In the genomic region with DNA sequence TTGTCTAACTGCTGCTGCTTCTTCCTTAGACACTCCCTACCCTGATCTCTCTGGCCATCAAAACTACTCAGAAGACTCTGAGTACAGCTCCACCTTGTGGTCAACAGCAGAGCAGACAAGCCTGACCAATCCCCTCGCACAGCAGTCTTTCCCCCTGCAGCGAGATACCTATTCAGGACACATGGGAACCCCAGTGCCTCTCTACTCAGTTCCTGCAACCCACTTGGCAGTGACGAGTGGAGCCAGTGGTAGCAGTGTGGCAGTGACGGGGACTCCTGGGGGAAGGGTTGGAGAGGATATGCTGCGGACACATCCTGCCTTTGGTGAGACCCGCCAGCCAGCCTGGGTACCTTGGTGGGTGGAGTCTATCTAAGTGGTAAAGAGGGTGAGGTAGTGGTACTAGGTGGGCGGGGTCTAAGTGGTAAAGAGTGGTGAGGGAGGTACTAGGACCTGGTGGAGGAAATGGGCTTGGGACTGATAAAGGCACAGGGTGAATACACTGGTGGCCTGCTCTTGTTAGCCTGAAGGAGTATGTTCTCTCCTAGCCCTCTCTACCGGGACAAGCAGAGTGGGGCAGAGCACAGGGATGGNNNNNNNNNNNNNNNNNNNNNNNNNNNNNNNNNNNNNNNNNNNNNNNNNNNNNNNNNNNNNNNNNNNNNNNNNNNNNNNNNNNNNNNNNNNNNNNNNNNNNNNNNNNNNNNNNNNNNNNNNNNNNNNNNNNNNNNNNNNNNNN, we compare ENCODE assay signal across 8 mouse cellular contexts. TPM values are rescaled to one million over a fixed set of nuclear protein-coding genes. Genes with fewer than 3 reads are reported as not detected.
DNase-seq lines count a peak whose midpoint lies in the region; ATAC-seq and TF ChIP-seq lines count a peak whose summit lies in the region.

No protein-coding gene starts in this region.

- no peak overlapping the region for H3K4me2 ChIP-seq in CH12.LX (ENCODE audit: insufficient read depth, low read depth, poor library complexity, severe bottlenecking)
- H3K4me2 ChIP-seq in heart, embryonic 16.5 days (ENCODE audit: low read depth, low read length) = no peak overlapping the region
- 0 out of 2 replicates have a peak overlapping the region, but pooled peaks have one; percentile 19 for H3K4me2 ChIP-seq in limb, embryonic 12.5 days
- peak overlapping the region; percentile 22; the same call in 1 of the 2 replicates for H3K4me2 ChIP-seq in midbrain, embryonic 16.5 days (ENCODE audit: low read length)

- peak; percentile 11 for DNase-seq in 416B (ENCODE audit: low read depth)
- peak; percentile 46 for DNase-seq in CH12.LX (ENCODE audit: extremely low read depth)
- DNase-seq in cerebellum, postnatal 10 days = peak; percentile 55 to 72
- DNase-seq in gastrocnemius, postnatal 10 days = no peak
- DNase-seq in right cerebral cortex, postnatal 4 days = no peak

- peak; percentile 43 to 67; a peak in 3 of 4 replicates for TF ChIP-seq CTCF in CH12.LX (conservative IDR thresholded peaks at IDR 0.05 in 1 of 2, IDR thresholded peaks at IDR 0.05 in 1 of 2; ENCODE audit: low read depth in 2 of 2, low read length in 2 of 2)

- dilution Hi-C loops in CH12.LX (cut with MboI; ENCODE audit: extremely low pct_ligation_motif_present, extremely low pct_unique_long_range_greater_than_20kb, low sequenced_read_pairs) = no loop called here

- WGBS in heart, embryonic 16.5 days = 15% methylated on average over 8 of the region's 8 CpGs
- WGBS in limb, embryonic 12.5 days = 14% methylated on average over 8 of the region's 8 CpGs
- WGBS in midbrain, embryonic 16.5 days = 23% methylated on average over 8 of the region's 8 CpGs

- H3K79me2 ChIP-seq in CH12.LX (replicated peaks; ENCODE audit: control insufficient read depth, extremely low read depth, insufficient read depth, poor library complexity, severe bottlenecking) = no peaks in the 10 kb centered on the region

- ATAC-seq in heart, embryonic 16.5 days (replicated peaks; ENCODE audit: extremely low read depth, insufficient read depth, low FRiP score) = peak; percentile 37; the same call in 1 of the 2 replicates
- ATAC-seq in limb, embryonic 12.5 days (ENCODE audit: insufficient number of reproducible peaks, insufficient read depth, low FRiP score, low TSS enrichment, low read depth) = peak; percentile 42; the same call in 1 of the 2 replicates
- peak; percentile 50; the same call in 1 of the 2 replicates for ATAC-seq in midbrain, embryonic 16.5 days

- H3K4me1 ChIP-seq in CH12.LX (ENCODE audit: control insufficient read depth in 1 of 2, insufficient read depth in 2 of 2) = peaks cover 5 to 12% of the 10 kb centered on the region in 2 experiments; a peak in 3 of 4 replicates
- H3K4me1 ChIP-seq in heart, embryonic 16.5 days (ENCODE audit: control insufficient read depth, insufficient read depth, low read length) = 0 out of 2 replicates have a peak, but pooled peaks cover 2% of the 10 kb centered on the region
- H3K4me1 ChIP-seq in limb, embryonic 12.5 days (replicated peaks) = no peaks in the 10 kb centered on the region
- peaks cover 6% of the 10 kb centered on the region; the same call in 1 of the 2 replicates for H3K4me1 ChIP-seq in midbrain, embryonic 16.5 days (ENCODE audit: control insufficient read depth, insufficient read depth, low read length)

- in situ Hi-C loops in CH12.LX (cut with MboI; ENCODE audit: low pct_ligation_motif_present, low pct_unique_long_range_greater_than_20kb, low sequenced_read_pairs) = loop anchor here (25.0 kb wide), 1 partner anchor 1101 kb away; no protein-coding TSS in a partner anchor

- H3K27me3 ChIP-seq in CH12.LX (replicated peaks) = no peaks in the 10 kb centered on the region
- 0 out of 2 replicates have a peak, but pooled peaks cover 4% of the 10 kb centered on the region for H3K27me3 ChIP-seq in heart, embryonic 16.5 days (ENCODE audit: control insufficient read depth, insufficient read depth, low read length)
- 0 out of 2 replicates have a peak, but pooled peaks cover 17% of the 10 kb centered on the region for H3K27me3 ChIP-seq in limb, embryonic 12.5 days
- H3K27me3 ChIP-seq in midbrain, embryonic 16.5 days (ENCODE audit: control insufficient read depth, insufficient read depth, low read depth, low read length) = no peaks in the 10 kb centered on the region

- no peak overlapping the region for H3K27ac ChIP-seq in CH12.LX (ENCODE audit: insufficient read depth, low read depth)
- H3K27ac ChIP-seq in heart, embryonic 16.5 days (ENCODE audit: low read length) = no peak overlapping the region
- no peak overlapping the region for H3K27ac ChIP-seq in limb, embryonic 12.5 days
- H3K27ac ChIP-seq in midbrain, embryonic 16.5 days (ENCODE audit: low read length) = no peak overlapping the region

- no peak overlapping the region for H3K9ac ChIP-seq in CH12.LX (ENCODE audit: insufficient read depth, low read depth)
- no peak overlapping the region for H3K9ac ChIP-seq in heart, embryonic 16.5 days (ENCODE audit: low read length)
- H3K9ac ChIP-seq in limb, embryonic 12.5 days (replicated peaks) = no peak overlapping the region
- H3K9ac ChIP-seq in midbrain, embryonic 16.5 days (ENCODE audit: low read depth, low read length) = no peak overlapping the region

- no peak for TF ChIP-seq POLR2A in CH12.LX (IDR thresholded peaks at IDR 0.05; ENCODE audit: low read depth, low read length)

- TF ChIP-seq RAD21 in CH12.LX (IDR thresholded peaks at IDR 0.05; ENCODE audit: low read depth, low read length) = peak; percentile 4

- H3K4me3 ChIP-seq in CH12.LX (replicated peaks in 1 of 3; ENCODE audit: low read depth in 2 of 3, low read length in 2 of 3, poor library complexity in 1 of 3) = no peak overlapping the region
- H3K4me3 ChIP-seq in heart, embryonic 16.5 days (ENCODE audit: low read length) = no peak overlapping the region
- no peak overlapping the region for H3K4me3 ChIP-seq in limb, embryonic 12.5 days (replicated peaks)
- no peak overlapping the region for H3K4me3 ChIP-seq in midbrain, embryonic 16.5 days (ENCODE audit: low read depth, low read length)

- H3K36me3 ChIP-seq in CH12.LX (replicated peaks in 1 of 2; ENCODE audit: control insufficient read depth in 1 of 2, insufficient read depth in 1 of 2, low read length in 1 of 2) = peaks cover 17 to 76% of the 10 kb centered on the region in 2 experiments
- no peaks in the 10 kb centered on the region for H3K36me3 ChIP-seq in heart, embryonic 16.5 days (ENCODE audit: control insufficient read depth, insufficient read depth)
- peaks cover 4% of the 10 kb centered on the region; the same call in 1 of the 2 replicates for H3K36me3 ChIP-seq in limb, embryonic 12.5 days
- H3K36me3 ChIP-seq in midbrain, embryonic 16.5 days (ENCODE audit: control insufficient read depth, insufficient read depth, low read length) = no peaks in the 10 kb centered on the region

- no peak for TF ChIP-seq EP300 in CH12.LX (IDR thresholded peaks at IDR 0.05; ENCODE audit: low read length)

- no peaks in the 10 kb centered on the region for H3K9me3 ChIP-seq in CH12.LX (replicated peaks; ENCODE audit: low read length)
- no peaks in the 10 kb centered on the region for H3K9me3 ChIP-seq in heart, embryonic 16.5 days (replicated peaks; ENCODE audit: control insufficient read depth, low read length)
- H3K9me3 ChIP-seq in limb, embryonic 12.5 days = no peaks in the 10 kb centered on the region
- H3K9me3 ChIP-seq in midbrain, embryonic 16.5 days (replicated peaks; ENCODE audit: control insufficient read depth, low read length, poor library complexity, severe bottlenecking) = no peaks in the 10 kb centered on the region

TF ChIP-seq in CH12.LX, 34 proteins besides CTCF, POLR2A, EP300 and RAD21:
- no peak for TF ChIP-seq ZKSCAN1 (IDR thresholded peaks at IDR 0.05; ENCODE audit: borderline replicate concordance, low read depth, low read length)
- TF ChIP-seq SMC3 (IDR thresholded peaks at IDR 0.05; ENCODE audit: low read depth, low read length) = peak; percentile 46

RNA-seq across cellular contexts. Expression of gene Sec16b, which starts 54.3 kb away (rescaled TPM):
- total RNA-seq in CH12.LX (2012; rRNA removed) (10.6 and 13.9 TPM in 2 replicates), CH12.LX (2014; rRNA removed) (14.6 and 16.7 TPM in 2 replicates)
- 17.1 and 19.6 TPM in 2 replicates for polyA plus RNA-seq in CH12.LX (2012; ENCODE audit: insufficient read length, low read depth)
- 1.2 and 1.3 TPM in 2 replicates for polyA plus RNA-seq in heart, embryonic 16.5 days (2015; fragmentation: Nextera tagmentation; extraction: Ambion mirVana)
- 1.9 and 2.2 TPM in 2 replicates for polyA plus RNA-seq in limb, embryonic 12.5 days (2016; fragmentation: Nextera tagmentation; extraction: Ambion mirVana)
- 0.32 and 0.36 TPM in 2 replicates for polyA plus RNA-seq in midbrain, embryonic 16.5 days (2015; fragmentation: Nextera tagmentation; extraction: Ambion mirVana)
- total RNA-seq in gastrocnemius, postnatal 10 days (2021) = 1 to 10 TPM; 3.5 to 4.3 TPM

Comparison
In these comparisons a context has a peak if more than half of its experiments do, and no peak if none do; other contexts are left out.
1. DNase-seq: peak in 416B (single experiment), CH12.LX (single experiment) and cerebellum, postnatal 10 days (2 of 2); none in gastrocnemius, postnatal 10 days (single experiment) and right cerebral cortex, postnatal 4 days (single experiment).
2. H3K4me2 ChIP-seq: peak in limb, embryonic 12.5 days (single experiment) and midbrain, embryonic 16.5 days (single experiment); none in CH12.LX (single experiment) and heart, embryonic 16.5 days (single experiment).
3. Peak in every context shown above with its lines, with median percentiles within 50 percentile points of each other: ATAC-seq.